Mouse (Mus musculus): ENCODE results near the gene Rgmb. TPM values are rescaled to one million over a fixed set of nuclear protein-coding genes. Genes with fewer than 3 reads are reported as not detected.

Gene Rgmb
- total RNA-seq, 1 experiment from 2014 or later = 0.99 TPM

DNA sequence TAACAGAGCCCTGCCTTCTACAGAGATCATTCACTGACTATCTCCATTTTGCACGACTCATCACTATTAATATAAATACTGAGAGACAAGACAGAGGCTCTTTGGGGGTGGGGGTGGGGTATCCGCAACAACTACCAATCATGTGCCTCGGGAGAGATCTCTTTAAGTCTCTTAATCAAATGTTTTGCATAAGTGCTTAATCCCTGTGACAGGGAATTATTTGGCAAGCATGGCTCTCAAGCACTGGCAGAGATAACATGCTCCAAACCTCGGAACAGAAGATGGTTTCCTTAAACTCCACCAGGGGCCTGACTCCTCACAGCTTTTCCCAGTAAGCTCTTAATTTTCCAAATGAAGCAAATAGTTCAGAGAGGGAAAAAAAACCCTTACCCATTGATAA is 22.8 kb downstream of the Rgmb start:
- ATAC-seq (replicated peaks in 1 of 2; ENCODE audit: insufficient read depth in 1 of 2, low FRiP score in 2 of 2, low TSS enrichment in 1 of 2, low read depth in 1 of 2, poor library complexity in 2 of 2, severe bottlenecking in 2 of 2) = no peak

DNA sequence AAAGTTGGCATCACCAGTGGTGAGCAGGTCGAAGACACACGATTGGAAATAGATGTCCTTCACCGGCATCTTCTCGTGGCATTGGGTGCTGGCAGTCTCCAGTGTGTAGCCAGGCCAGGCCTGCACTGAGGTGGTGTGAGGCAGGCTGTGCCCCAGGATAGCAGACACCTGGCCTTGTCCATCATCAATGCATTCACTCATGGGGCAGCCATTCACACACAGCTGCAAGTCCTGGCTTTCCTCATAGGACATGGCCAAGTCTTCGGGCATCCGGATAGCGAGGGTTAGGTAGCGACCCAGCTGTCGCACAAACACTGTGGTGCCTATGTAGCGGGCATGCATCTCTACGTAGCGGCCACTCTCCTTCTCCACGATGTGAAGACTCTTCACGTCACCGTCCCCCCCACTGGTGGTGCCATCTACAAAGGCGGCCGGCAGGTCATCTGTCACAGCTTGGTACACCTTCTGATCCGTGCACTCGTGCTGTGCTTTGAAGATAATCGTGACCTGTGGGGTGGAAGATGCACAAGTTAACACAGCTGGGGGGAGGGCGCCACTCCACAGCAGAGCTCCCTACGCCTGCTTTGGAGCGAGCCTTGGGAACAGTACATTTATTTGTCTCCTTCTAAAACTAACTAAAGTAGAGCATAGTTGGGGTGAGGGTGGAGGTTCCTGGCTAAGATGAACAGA is 23.4 kb downstream of the Rgmb start:
- ATAC-seq (replicated peaks in 1 of 2; ENCODE audit: insufficient read depth in 1 of 2, low FRiP score in 2 of 2, low TSS enrichment in 1 of 2, low read depth in 1 of 2, poor library complexity in 2 of 2, severe bottlenecking in 2 of 2) = no peak

DNA sequence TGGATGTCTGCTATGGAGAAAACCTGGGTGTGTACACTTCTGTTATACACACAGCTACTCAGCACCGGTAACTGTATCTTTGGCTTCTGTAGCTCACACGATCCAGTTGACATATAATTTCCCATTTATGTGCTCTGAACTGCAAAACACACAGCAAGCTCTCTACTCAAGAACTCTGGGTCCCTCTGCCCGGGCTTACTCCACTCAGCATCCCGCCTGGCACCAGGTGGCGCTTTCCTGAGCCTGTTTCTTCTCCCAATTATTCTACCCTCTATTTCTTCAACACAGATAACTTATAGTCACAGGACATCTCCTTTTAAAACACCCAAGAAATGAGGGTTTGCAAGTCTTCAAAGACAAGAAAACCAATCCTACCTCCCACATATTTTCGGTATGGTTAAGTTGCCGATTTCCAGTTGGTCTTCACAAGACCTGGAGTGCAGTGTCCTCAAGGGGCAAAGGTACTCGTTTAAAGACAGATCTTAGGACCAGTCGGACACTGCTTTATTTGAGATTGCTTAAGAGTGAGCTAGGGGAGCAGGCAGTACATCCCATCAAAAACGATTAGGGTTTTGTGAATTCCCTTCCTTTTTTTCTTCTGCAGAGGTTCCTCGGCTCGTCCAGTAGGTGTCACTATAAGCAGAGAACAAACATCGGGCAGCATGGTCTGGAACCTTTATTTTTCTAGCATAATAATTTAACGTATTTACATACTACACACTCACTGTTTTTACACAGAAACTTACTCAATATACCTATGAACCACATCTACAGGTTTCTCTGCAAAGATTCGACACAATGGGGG is 26.6 kb downstream of the Rgmb start:
- ATAC-seq (replicated peaks in 1 of 2; ENCODE audit: insufficient read depth in 1 of 2, low FRiP score in 2 of 2, low TSS enrichment in 1 of 2, low read depth in 1 of 2, poor library complexity in 2 of 2, severe bottlenecking in 2 of 2) = peak; percentile 73 to 75; a peak in 3 of 4 replicates

DNA sequence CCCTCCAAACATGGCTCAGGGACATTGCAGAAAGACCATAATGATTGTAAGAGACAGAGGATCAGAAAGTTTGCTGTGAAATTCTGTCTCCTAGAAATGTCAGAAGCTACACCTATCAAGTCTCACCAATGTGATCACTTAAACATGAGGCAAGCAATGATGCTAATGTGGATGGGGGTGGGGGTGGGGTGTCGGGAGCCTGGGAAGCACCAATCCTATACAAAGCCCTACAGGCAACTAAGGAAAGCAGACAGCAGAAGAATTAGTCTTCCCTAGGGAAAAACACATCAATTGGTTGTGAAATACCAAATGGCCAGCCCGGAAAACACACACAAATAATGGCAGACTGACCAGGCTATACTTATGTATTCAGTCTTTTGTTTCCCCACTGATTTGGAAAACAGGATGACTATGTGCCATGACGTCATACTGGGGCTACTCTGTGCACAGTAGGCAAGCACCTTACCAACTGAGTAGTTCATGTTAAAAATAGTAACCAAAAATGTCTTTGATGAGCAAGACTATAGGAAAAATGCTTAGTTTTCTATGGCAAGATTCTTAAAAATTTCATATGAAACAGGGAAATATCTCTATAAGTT is 31.5 kb downstream of the Rgmb start:
- no peak for ATAC-seq (replicated peaks in 1 of 2; ENCODE audit: insufficient read depth in 1 of 2, low FRiP score in 2 of 2, low TSS enrichment in 1 of 2, low read depth in 1 of 2, poor library complexity in 2 of 2, severe bottlenecking in 2 of 2)

DNA sequence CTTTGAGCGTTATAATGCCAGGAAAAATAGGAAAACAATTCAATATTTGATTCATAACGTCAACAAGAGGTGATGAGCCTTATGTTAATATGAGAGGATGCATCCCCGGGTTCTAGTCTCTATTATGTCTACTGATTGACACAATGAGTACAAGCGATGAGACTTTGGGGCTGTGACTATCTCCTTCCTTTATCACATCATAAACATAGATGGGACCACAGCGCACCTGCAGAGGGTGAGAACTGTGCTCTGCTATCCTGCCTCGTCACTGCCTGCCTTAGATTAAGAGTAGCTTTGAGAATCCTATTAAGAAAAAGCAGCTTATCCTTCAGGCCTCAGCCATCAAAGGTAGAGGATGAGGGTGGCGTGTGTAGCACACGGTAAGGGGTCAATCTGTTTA is 40.1 kb downstream of the Rgmb start:
- ATAC-seq (replicated peaks in 1 of 2; ENCODE audit: insufficient read depth in 1 of 2, low FRiP score in 2 of 2, low TSS enrichment in 1 of 2, low read depth in 1 of 2, poor library complexity in 2 of 2, severe bottlenecking in 2 of 2) = no peak

DNA sequence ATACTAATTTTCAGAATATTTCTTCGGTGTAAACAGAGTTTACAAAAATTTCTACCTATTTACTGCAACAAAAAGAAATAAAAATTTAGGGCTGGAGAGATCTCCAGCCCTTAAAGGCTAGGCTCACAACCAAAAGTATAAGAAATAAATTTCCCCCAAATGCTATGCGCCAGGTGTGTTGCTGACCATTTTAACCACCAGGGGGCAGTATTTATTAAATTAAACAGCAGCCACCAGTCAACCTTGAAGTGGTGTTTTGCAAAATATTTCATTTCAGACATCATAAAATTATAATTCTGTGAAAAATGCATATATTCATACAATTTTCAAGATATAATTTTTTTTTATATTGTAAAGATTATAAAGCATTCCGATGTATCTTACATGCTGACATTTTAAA is 43.8 kb downstream of the Rgmb start:
- peak in 1 of 2 experiments; percentile 64; a peak in 1 of 4 replicates for ATAC-seq (replicated peaks in 1 of 2; ENCODE audit: insufficient read depth in 1 of 2, low FRiP score in 2 of 2, low TSS enrichment in 1 of 2, low read depth in 1 of 2, poor library complexity in 2 of 2, severe bottlenecking in 2 of 2)

DNA sequence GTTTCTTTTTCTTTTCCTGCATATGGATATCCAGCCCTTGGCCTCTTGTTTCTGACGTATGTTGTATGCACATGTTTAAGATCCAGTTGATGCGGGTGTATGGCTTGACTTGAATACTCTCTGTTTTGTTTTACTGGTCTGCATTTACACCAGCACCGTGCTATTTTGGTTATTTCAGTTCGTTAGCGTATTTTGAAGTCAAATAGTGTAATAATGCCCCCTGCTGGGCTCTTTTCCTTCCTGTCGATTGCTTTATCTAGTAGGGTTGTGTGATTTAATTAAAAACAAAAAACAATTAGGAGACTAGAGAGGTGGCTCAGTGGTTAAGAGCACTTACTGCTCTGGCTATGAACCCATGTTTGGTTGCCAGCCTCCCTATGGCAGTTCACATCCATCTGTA is 52.9 kb downstream of the Rgmb start:
- no peak; a peak in 1 of 4 replicates for ATAC-seq (replicated peaks in 1 of 2; ENCODE audit: insufficient read depth in 1 of 2, low FRiP score in 2 of 2, low TSS enrichment in 1 of 2, low read depth in 1 of 2, poor library complexity in 2 of 2, severe bottlenecking in 2 of 2)

DNA sequence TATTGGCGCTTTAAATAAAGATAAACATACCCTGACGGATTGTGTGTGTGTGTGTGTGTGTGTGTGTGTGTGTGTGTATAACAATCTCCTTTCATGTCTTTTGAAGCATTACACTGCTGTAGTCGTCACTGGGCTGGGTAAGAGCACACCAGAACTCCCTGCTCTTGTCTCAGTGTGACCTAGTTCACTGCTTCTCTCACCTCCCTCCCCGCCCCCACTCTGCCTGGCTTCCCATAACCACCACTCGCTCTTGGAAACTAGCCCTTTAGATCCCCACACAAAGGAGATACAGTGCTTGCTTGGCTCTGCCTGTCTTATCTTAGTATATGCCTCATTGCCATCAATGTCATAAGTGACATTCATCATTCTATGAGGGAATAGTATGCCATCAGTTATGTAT is 54.5 kb downstream of the Rgmb start:
- no peak for ATAC-seq (replicated peaks in 1 of 2; ENCODE audit: insufficient read depth in 1 of 2, low FRiP score in 2 of 2, low TSS enrichment in 1 of 2, low read depth in 1 of 2, poor library complexity in 2 of 2, severe bottlenecking in 2 of 2)

DNA sequence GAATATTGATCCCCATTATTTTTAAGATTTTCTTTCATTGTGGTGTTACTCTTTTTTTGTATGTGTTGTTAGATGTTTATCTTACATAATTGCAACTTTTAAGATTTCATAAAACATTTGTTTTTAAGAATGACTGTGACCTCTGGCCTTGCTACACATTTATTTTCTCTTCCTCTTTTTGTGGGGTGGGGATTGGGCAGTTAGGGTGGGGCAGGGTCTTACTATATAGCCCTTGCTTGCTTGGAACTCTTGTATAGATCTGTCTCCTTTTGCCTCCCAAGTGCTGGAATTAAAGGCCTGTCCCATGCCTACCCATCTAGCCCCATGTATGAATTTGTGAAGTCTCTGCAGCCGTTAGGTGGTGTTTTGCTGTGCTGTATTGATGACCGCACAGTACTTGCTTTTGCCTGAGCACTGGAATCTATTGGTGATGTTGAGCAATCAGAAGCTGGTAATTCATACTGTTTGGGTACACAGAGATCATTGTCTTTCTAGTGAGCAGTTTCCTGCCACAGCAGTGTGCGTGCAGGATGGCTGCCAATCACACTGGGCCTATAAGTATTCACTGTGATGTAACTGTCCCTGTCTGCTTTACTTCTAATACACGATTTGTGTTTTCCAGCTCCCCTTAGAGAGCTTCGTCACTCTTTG is 56.1 kb downstream of the Rgmb start:
- ATAC-seq (replicated peaks in 1 of 2; ENCODE audit: insufficient read depth in 1 of 2, low FRiP score in 2 of 2, low TSS enrichment in 1 of 2, low read depth in 1 of 2, poor library complexity in 2 of 2, severe bottlenecking in 2 of 2) = peak in 1 of 2 experiments; percentile 5; a peak in 1 of 4 replicates

DNA sequence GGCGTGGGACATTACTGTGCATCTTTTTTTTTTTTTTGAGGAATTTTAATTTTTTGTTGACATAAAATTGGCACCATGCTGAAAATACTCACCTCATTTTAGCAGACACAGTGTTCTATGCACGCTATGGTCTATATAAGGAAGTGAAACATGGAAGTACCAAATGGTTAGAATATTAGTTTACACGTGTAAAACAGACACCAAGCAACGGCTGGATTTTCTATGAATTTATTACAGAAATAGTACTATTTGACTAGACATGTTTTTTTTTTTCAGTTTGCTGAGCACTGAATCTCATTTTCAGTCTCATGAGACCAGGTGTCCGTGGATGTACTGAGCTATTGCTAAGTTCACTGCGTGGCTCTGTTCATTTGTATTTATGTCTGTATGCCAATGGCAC is 56.9 kb downstream of the Rgmb start:
- no peak for ATAC-seq (replicated peaks in 1 of 2; ENCODE audit: insufficient read depth in 1 of 2, low FRiP score in 2 of 2, low TSS enrichment in 1 of 2, low read depth in 1 of 2, poor library complexity in 2 of 2, severe bottlenecking in 2 of 2)

DNA sequence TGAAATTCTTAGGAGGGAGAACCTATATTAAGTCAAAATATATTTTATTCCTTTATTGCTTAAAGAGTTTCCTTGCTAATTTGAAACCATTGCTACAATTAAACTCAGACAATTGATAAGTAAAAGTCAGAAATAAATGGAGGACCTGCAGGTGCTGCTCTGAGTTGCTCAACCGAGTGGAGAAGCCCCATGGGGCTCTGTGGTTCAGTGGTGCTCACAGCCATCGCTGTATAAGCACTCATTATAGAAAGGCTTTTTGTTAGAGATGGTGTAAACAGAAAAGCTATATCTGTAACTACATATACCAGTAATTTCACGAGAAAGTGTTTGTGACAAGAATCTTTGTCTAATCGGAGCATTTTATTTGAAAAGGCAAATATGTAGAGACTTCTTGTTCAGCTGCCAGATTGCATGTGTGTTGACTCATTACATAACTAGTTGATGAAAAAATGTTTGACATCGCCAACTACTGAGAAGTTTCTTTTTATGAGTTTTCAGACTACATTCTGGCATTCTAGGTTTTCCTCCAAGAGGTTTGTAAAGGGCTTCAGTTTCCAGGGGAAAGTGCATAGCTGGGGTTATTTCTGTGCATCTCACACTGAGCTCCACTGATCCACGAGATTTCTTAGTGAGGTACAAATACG is 61.6 kb downstream of the Rgmb start:
- ATAC-seq (replicated peaks in 1 of 2; ENCODE audit: insufficient read depth in 1 of 2, low FRiP score in 2 of 2, low TSS enrichment in 1 of 2, low read depth in 1 of 2, poor library complexity in 2 of 2, severe bottlenecking in 2 of 2) = no peak

DNA sequence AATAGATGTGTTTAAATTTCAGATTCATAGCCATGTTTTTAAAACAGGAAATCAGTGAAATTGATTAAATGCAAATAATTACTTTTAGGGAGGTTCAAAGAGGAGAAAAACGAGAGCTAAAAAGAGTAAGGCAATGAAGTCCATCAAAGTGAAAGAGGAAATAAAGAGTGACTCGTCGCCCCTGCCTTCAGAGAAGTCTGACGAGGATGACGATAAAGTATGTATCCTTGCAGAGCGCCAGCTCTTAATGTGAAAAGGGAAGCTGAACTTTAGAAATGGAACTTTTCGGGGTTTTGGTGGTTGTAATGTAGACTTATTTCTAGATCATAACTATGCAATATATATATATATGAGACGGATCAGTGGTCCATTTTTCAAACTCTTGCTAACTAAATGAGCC is 69.6 kb downstream of the Rgmb start:
- peak; percentile 73 to 90 for ATAC-seq (replicated peaks in 1 of 2; ENCODE audit: insufficient read depth in 1 of 2, low FRiP score in 2 of 2, low TSS enrichment in 1 of 2, low read depth in 1 of 2, poor library complexity in 2 of 2, severe bottlenecking in 2 of 2)

Other genes with a start within 250 kb of the Rgmb start
- 79.7 and 81.8 TPM in 2 replicates for gene Chd1, start 126.1 kb downstream of the Rgmb start, total RNA-seq (2017)

Measured in hematopoietic stem cell, adult 5-6 weeks (primary cell).